Mouse (Mus musculus) C2C12 (cell line): ENCODE measurements around the gene Rab40c. TPM values are rescaled to one million over a fixed set of nuclear protein-coding genes. Genes with fewer than 3 reads are reported as not detected.

Experiments used
- H3K27me3 ChIP-seq: one replicate; pipeline ENCODE4 v1.6.1; 2011; ENCODE audit not compliant: control insufficient read depth, insufficient read depth, insufficient read length
- H3K36me3 ChIP-seq: one replicate; pipeline ENCODE4 v1.6.1; 2011; ENCODE audit not compliant: control insufficient read depth, insufficient read depth
- H3K4me3 ChIP-seq: one replicate; pipeline ENCODE4 v1.5.1; 2011; ENCODE audit warnings: mild to moderate bottlenecking, control low read depth; ENCODE audit not compliant: poor library complexity, insufficient read depth, severe bottlenecking
- H3K79me2 ChIP-seq: one replicate; pipeline ENCODE4 v1.6.1; 2011; ENCODE audit not compliant: control insufficient read depth, insufficient read depth
- H3K79me3 ChIP-seq: one replicate; pipeline ENCODE4 v1.6.1; 2011; ENCODE audit warnings: low read depth, control low read depth
- H3ac ChIP-seq: one replicate; pipeline ENCODE3; 2011; ENCODE audit warnings: low read depth; ENCODE audit not compliant: control insufficient read depth, insufficient read length
- CEBPB ChIP-seq: IDR thresholded peaks from one replicate; pipeline ENCODE4 v1.6.1; 2011; ENCODE audit warnings: low read depth, mild to moderate bottlenecking, control low read depth, moderate library complexity
- CTCF ChIP-seq: IDR thresholded peaks from one replicate; pipeline ENCODE4 v1.5.1; 2011; ENCODE audit not compliant: control insufficient read depth, insufficient read depth, insufficient read length
- FOSL1 ChIP-seq: IDR thresholded peaks from one replicate; pipeline ENCODE4 v1.8.0; 2011; ENCODE audit warnings: mild to moderate bottlenecking, low read length; ENCODE audit not compliant: poor library complexity, insufficient read depth, severe bottlenecking
- MAX ChIP-seq: IDR thresholded peaks from one replicate; pipeline ENCODE4 v1.6.1; 2011; ENCODE audit warnings: mild to moderate bottlenecking, control low read depth
- MYOD1 ChIP-seq: IDR thresholded peaks from one replicate; pipeline ENCODE4 v1.6.1; 2011; ENCODE audit warnings: low read depth; ENCODE audit not compliant: control insufficient read depth, insufficient read length
- MYOG ChIP-seq: IDR thresholded peaks from one replicate; pipeline ENCODE4 v1.6.1; 2011; ENCODE audit not compliant: control insufficient read depth, insufficient read length; ENCODE audit errors: extremely low read depth
- USF1 ChIP-seq: IDR thresholded peaks from one replicate; pipeline ENCODE4 v1.6.1; 2011; ENCODE audit warnings: low read depth, mild to moderate bottlenecking, control low read depth, moderate library complexity
- polyA plus RNA-seq: library from polyadenylated mRNA; unstranded; fragments of >200 nt; fragmentation: generic; extraction: Trizol; gene quantifications from one replicate; pipeline ENCODE4 v1.2.1, GENCODE M21; 2012; ENCODE audit warnings: missing spikeins

Gene Rab40c
- polyA plus RNA-seq, 1 experiment, result 14.4 TPM

DNA sequence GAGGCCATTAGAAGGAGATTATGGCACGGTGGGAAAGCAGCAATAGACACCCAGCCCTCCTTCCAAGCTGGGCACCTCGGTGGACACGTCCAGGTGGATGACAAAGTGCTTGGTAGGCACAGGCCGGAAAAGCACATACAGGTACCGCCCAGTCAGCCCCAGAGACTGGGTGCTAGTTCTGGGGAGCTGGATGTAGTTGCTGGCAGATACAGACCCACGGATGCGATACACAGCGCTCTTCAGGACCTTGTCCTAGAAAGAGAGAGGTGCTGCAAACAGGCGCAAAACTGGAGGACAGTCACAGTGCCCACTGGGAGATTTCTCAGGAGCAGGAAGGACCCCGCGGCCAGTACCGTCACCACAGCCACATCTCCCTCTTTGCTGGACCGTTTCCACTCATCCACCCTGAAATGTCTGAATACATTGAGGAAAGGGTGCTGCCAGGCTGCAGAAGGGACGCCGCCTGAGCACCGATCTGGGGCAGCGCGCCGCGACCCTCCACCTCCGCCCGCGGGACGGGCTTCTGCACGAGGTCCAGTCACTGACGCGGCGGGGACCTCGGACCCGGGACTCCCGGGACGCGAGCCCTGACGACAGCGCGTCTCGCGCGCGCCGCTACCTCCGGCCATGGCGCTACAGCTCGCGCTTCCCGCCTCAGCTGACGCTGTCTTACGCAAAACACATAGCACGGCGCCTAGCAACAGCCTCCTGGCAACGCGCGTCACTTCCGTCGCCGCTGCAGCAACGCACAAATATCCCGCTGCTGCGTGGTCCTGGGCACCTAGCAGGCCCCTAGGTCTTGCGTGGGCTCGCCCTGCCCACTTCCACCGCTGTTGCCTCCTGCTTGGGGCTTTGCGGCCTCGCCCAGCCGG is 58.5 kb downstream of the Rab40c start, which contains the start of gene Wdr90:
Gene Wdr90 (minus strand): TSS at position 670 of the 872 bp plus-strand sequence.
- H3ac ChIP-seq, result peak within 1 kb of the TSS; percentile 81
- H3K27me3 ChIP-seq, result no peaks in the 10 kb centered on the region
- peak within 1 kb of the TSS; percentile 43 for H3K4me3 ChIP-seq
- no peaks in the 10 kb centered on the region for H3K79me3 ChIP-seq
- no peaks in the 10 kb centered on the region for H3K36me3 ChIP-seq
- H3K79me2 ChIP-seq, result no peaks in the 10 kb centered on the region
- TF ChIP-seq FOSL1 (no peak), USF1 (peak; percentile 28), CEBPB (peak; percentile 83), MYOD1 (no peak), CTCF (no peak), MAX (peak; percentile 63), MYOG (no peak)

DNA sequence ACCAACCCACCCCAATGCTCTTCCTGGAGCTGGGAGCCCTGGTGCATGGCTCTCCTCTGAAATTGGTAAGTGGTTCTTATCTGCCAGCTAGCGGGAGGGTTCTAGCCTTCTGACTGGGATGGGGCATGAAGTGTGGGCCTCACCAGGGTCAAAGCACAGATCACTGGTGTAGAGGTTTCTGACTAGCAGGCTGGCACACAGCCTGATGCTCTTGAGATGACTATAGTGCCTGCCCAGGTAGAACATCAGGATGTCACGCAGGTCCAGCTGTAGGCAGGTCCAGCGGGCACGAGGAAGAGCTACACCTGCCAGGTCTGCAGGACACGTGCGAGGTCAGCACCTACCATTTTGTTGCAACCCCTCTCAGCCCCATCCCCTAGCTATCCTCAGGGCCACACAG is 59.3 kb downstream of the Rab40c start:
- Histone ChIP-seq H3K4me3 (peak overlapping the region; percentile 43), H3ac (no peak overlapping the region), H3K79me3 (no peaks in the 10 kb centered on the region), H3K79me2 (no peaks in the 10 kb centered on the region), H3K27me3 (no peaks in the 10 kb centered on the region), H3K36me3 (no peaks in the 10 kb centered on the region)
- TF ChIP-seq CTCF (no peak), FOSL1 (no peak), USF1 (no peak), CEBPB (no peak), MYOD1 (no peak), MYOG (no peak), MAX (no peak)

DNA sequence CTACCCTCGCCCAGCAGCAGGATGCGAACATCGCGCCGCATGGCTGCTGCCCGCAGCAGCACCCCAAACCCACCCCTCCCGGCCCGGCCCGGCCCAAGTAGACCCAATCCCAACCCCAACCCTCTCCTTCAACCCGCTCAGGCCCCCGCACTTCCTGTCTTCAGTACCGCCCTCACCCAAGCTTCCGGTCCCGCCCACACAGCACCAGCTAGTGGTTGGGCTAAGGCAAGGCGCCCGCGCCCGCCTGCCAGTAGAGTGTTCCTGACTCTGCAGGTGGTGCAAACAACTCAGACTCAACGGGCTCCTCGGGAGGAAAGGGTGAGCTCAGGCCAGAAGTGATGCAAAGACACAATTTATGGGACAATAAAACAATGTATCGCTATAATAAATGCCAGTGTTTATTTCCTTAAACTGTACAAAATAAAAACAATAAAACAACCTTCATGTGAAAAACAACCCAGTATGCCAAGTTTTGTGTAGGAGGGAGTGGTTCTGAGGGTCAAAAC is 75.1 kb downstream of the Rab40c start, which contains the start of gene Rhot2:
Gene Rhot2 (minus strand): TSS at position 456 of the 506 bp plus-strand sequence.
- Histone ChIP-seq H3K4me3 (peak within 1 kb of the TSS; percentile 72), H3K36me3 (peaks cover 26% of the 10 kb centered on the region), H3K27me3 (no peaks in the 10 kb centered on the region), H3K79me2 (peaks cover 23% of the 10 kb centered on the region), H3K79me3 (peaks cover 5% of the 10 kb centered on the region), H3ac (peak within 1 kb of the TSS; percentile 99)
- TF ChIP-seq MYOG (no peak), MYOD1 (no peak), USF1 (no peak), CEBPB (no peak), FOSL1 (no peak), MAX (no peak), CTCF (no peak)

DNA sequence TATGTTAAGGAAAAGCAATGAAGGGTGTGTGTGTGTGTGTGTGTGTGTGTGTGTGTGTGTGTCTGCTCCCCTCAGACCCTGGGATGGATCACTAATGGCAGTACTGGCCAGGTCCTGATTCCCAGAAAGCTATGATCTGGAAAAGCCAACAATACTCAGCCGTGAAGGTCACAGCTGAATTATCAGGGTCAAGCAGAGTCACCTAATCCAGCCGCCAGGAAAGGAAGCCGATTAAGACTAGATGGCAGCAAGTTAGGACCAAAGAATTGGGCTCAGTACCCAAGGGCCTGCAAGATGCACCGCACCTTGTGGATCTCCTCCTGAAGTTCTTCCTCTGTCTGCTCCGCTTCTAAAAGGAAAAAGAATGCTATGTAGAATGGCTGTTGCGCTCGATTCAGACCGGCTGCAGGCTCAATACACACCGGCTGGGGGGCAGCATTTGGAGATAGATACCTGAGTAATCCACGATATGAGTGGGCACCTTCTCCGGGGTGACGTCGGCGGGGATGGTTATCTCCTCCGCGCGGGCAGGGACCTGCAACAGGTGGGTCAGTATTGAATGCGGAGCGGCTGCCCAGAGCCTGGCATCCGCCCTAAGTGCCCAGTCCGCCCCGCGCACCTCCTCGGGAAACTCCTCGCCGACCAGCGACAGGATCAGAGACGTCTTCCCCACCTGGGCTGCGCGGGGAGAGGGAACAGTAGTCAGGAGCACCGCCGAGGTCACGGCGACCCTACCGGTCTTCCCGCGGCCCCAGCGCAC is 75.7 kb downstream of the Rab40c start:
- Histone ChIP-seq H3K4me3 (peak overlapping the region; percentile 72), H3K79me3 (peaks cover 5% of the 10 kb centered on the region), H3K79me2 (peaks cover 23% of the 10 kb centered on the region), H3K27me3 (no peaks in the 10 kb centered on the region), H3ac (peak overlapping the region; percentile 99), H3K36me3 (peaks cover 32% of the 10 kb centered on the region)
- TF ChIP-seq MAX, result no peak
- TF ChIP-seq MYOG, result no peak
- no peak for TF ChIP-seq CEBPB
- TF ChIP-seq MYOD1, result no peak
- TF ChIP-seq FOSL1, result no peak
- TF ChIP-seq CTCF, result no peak
- TF ChIP-seq USF1, result no peak

DNA sequence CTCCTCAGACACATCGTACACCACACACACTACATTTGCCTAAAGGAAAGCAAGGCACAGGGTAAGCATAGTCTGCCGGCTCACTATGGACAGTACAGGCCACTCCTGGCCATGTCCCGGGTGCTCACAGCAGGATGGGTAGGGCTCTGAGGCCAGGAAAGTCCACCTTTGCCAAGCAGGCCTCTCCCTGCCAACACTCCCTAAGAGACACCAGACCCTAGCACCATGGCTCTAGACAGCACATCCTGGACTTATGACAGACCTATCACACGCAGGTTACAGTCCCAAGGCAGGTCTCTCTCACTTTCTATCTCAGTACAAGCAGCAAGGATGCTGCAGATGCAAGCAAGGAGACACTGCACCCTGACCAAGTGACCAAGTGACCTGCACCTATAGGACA is 76.4 kb downstream of the Rab40c start:
- no peaks in the 10 kb centered on the region for H3K27me3 ChIP-seq
- peaks cover 37% of the 10 kb centered on the region for H3K36me3 ChIP-seq
- no peak for TF ChIP-seq MYOD1
- no peak for TF ChIP-seq CEBPB
- no peak for TF ChIP-seq CTCF
- no peak for TF ChIP-seq USF1
- TF ChIP-seq MAX, result no peak
- no peak for TF ChIP-seq MYOG
- no peak for TF ChIP-seq FOSL1
- peak overlapping the region; percentile 25 for H3ac ChIP-seq
- H3K79me2 ChIP-seq, result peaks cover 23% of the 10 kb centered on the region
- peak overlapping the region; percentile 72 for H3K4me3 ChIP-seq
- H3K79me3 ChIP-seq, result peaks cover 5% of the 10 kb centered on the region
